Mouse (Mus musculus) embryonic facial prominence, embryonic 15.5 days (tissue): Measurements from ENCODE around the gene Sfxn1. TPM values are rescaled to one million over a fixed set of nuclear protein-coding genes. Genes with fewer than 3 reads are reported as not detected.

Source experiments
- ATAC-seq: fragments of 200-750 bp; cut with Nextera tagmentation; 2 replicates; pipeline ENCODE4 v1.8.0; 2017; ENCODE audit warnings: low read depth, moderate TSS enrichment; ENCODE audit not compliant: insufficient number of reproducible peaks, low FRiP score, low TSS enrichment
- H3K27ac ChIP-seq: fragments of 300-500 bp; sonication (generic); replicated peaks from 2 replicates; pipeline ENCODE4 v1.5.1; 2015; ENCODE audit warnings: mild to moderate bottlenecking, inconsistent platforms
- H3K27me3 ChIP-seq: fragments of 300-500 bp; sonication (generic); 2 replicates; pipeline ENCODE4 v1.6.1; 2015; ENCODE audit warnings: inconsistent platforms
- H3K36me3 ChIP-seq: fragments of 300-500 bp; sonication (generic); 2 replicates; pipeline ENCODE4 v1.6.1; 2015; ENCODE audit warnings: mild to moderate bottlenecking, inconsistent platforms
- H3K4me1 ChIP-seq: fragments of 300-500 bp; sonication (generic); 2 replicates; pipeline ENCODE4 v1.6.1; 2015; ENCODE audit warnings: inconsistent platforms
- H3K4me2 ChIP-seq: fragments of 300-500 bp; sonication (generic); replicated peaks from 2 replicates; pipeline ENCODE4 v1.6.1; 2015; ENCODE audit warnings: mild to moderate bottlenecking, inconsistent platforms
- H3K4me3 ChIP-seq: fragments of 300-500 bp; sonication (generic); replicated peaks from 2 replicates; pipeline ENCODE4 v1.5.1; 2015; ENCODE audit warnings: mild to moderate bottlenecking, inconsistent platforms
- H3K9ac ChIP-seq: fragments of 300-500 bp; sonication (generic); 2 replicates; pipeline ENCODE4 v1.6.1; 2015; ENCODE audit warnings: inconsistent platforms
- H3K9me3 ChIP-seq: fragments of 300-500 bp; sonication (generic); replicated peaks from 2 replicates; pipeline ENCODE4 v1.6.1; 2016; ENCODE audit warnings: inconsistent platforms
- WGBS: fragments of 180-500 bp; shearing (Covaris S2); methylation state at CpG from one replicate; pipeline ENCODE4 v1.1.7; 2015; 5-methylcytosine and 5-hydroxymethylcytosine counted together
- polyA plus RNA-seq: library from polyadenylated mRNA; unstranded; fragments of >200 nt; fragmentation: Nextera tagmentation; extraction: Ambion mirVana; gene quantifications from 2 replicates; pipeline ENCODE4 v1.2.1, GENCODE M21; 2015

The Sfxn1 gene
- polyA plus RNA-seq, 1 experiment from 2014 or later = 44.6 TPM

GRCm38 (mm10) chr13:54077470-54078174 is 6.0 kb downstream of the Sfxn1 start:
- Histone ChIP-seq H3K27ac (no peak overlapping the region), H3K36me3 (no peaks in the 10 kb centered on the region), H3K4me3 (no peak overlapping the region), H3K4me2 (no peak overlapping the region), H3K27me3 (no peaks in the 10 kb centered on the region), H3K4me1 (peaks cover 9% of the 10 kb centered on the region; the same call in 1 of the 2 replicates), H3K9me3 (no peaks in the 10 kb centered on the region), H3K9ac (no peak overlapping the region)
- ATAC-seq = no peak
- 67% methylated on average over 11 of the region's 11 CpGs for WGBS

- no peaks in the 10 kb centered on the region for H3K27me3 ChIP-seq
- no peak overlapping the region for H3K4me2 ChIP-seq
- H3K9ac ChIP-seq = no peak overlapping the region
- no peaks in the 10 kb centered on the region for H3K36me3 ChIP-seq
- H3K4me1 ChIP-seq = peaks cover 12% of the 10 kb centered on the region; the same call in 1 of the 2 replicates
- no peak for ATAC-seq
- no peak overlapping the region for H3K27ac ChIP-seq
- no peak overlapping the region for H3K4me3 ChIP-seq
- 64% methylated on average over 12 of the region's 12 CpGs for WGBS
- H3K9me3 ChIP-seq = no peaks in the 10 kb centered on the region
Measured at GRCm38 (mm10) chr13:54079782-54080759, 8.4 kb downstream of the Sfxn1 start.

- Histone ChIP-seq H3K27me3 (no peaks in the 10 kb centered on the region), H3K9me3 (no peaks in the 10 kb centered on the region), H3K27ac (no peak overlapping the region), H3K9ac (no peak overlapping the region), H3K4me2 (no peak overlapping the region), H3K36me3 (peaks cover 5% of the 10 kb centered on the region; the same call in 1 of the 2 replicates), H3K4me3 (no peak overlapping the region), H3K4me1 (peaks cover 12% of the 10 kb centered on the region; the same call in 1 of the 2 replicates)
- no peak for ATAC-seq
- 84% methylated on average over 1 of the region's 1 CpGs for WGBS
Measured at GRCm38 (mm10) chr13:54080785-54081184, 9.1 kb downstream of the Sfxn1 start.

- no peak overlapping the region for H3K4me3 ChIP-seq
- 76% methylated on average over 5 of the region's 5 CpGs for WGBS
Measured at GRCm38 (mm10) chr13:54082946-54083345, 11.3 kb downstream of the Sfxn1 start.

GRCm38 (mm10) chr13:54084178-54084577 is 12.5 kb downstream of the Sfxn1 start:
- no peaks in the 10 kb centered on the region for H3K9me3 ChIP-seq
- H3K4me3 ChIP-seq = no peak overlapping the region
- 49% methylated on average over 4 of the region's 4 CpGs for WGBS
- 0 out of 2 replicates have a peak, but pooled peaks cover 8% of the 10 kb centered on the region for H3K4me1 ChIP-seq
- no peak overlapping the region for H3K4me2 ChIP-seq
- H3K36me3 ChIP-seq = peaks cover 29% of the 10 kb centered on the region
- H3K27ac ChIP-seq = no peak overlapping the region
- H3K9ac ChIP-seq = no peak overlapping the region
- no peaks in the 10 kb centered on the region for H3K27me3 ChIP-seq
- no peak for ATAC-seq

More at GRCm38 (mm10) chr13:54082946-54083345, 11.3 kb downstream of the Sfxn1 start:
- Histone ChIP-seq H3K4me1 (peaks cover 12% of the 10 kb centered on the region; the same call in 1 of the 2 replicates), H3K27ac (no peak overlapping the region), H3K36me3 (peaks cover 17% of the 10 kb centered on the region), H3K27me3 (no peaks in the 10 kb centered on the region), H3K4me2 (no peak overlapping the region), H3K9ac (no peak overlapping the region), H3K9me3 (no peaks in the 10 kb centered on the region)
- no peak for ATAC-seq

- Histone ChIP-seq H3K27ac (no peak overlapping the region), H3K27me3 (no peaks in the 10 kb centered on the region), H3K9me3 (no peaks in the 10 kb centered on the region), H3K4me1 (0 out of 2 replicates have a peak, but pooled peaks cover 7% of the 10 kb centered on the region), H3K9ac (no peak overlapping the region), H3K36me3 (peaks cover 36% of the 10 kb centered on the region), H3K4me3 (no peak overlapping the region), H3K4me2 (no peak overlapping the region)
- WGBS = 75% methylated on average over 5 of the region's 5 CpGs
- no peak for ATAC-seq
Measured at GRCm38 (mm10) chr13:54084826-54085225, 13.2 kb downstream of the Sfxn1 start.

- no peak overlapping the region for H3K27ac ChIP-seq
- H3K4me1 ChIP-seq = 0 out of 2 replicates have a peak, but pooled peaks cover 3% of the 10 kb centered on the region
- ATAC-seq = no peak
- no peak overlapping the region for H3K4me2 ChIP-seq
- H3K9ac ChIP-seq = no peak overlapping the region
- H3K9me3 ChIP-seq = no peaks in the 10 kb centered on the region
- no peak overlapping the region for H3K4me3 ChIP-seq
- H3K36me3 ChIP-seq = peaks cover 38% of the 10 kb centered on the region
- 88% methylated on average over 18 of the region's 18 CpGs for whole genome bisulfite sequencing
- no peaks in the 10 kb centered on the region for H3K27me3 ChIP-seq
Measured at GRCm38 (mm10) chr13:54085266-54085665, 13.6 kb downstream of the Sfxn1 start.

GRCm38 (mm10) chr13:54091719-54092118 is 20.1 kb downstream of the Sfxn1 start:
- H3K36me3 ChIP-seq = peaks cover 74% of the 10 kb centered on the region
- H3K9ac ChIP-seq = no peak overlapping the region

GRCm38 (mm10) chr13:54094349-54094748 is 22.7 kb downstream of the Sfxn1 start:
- no peak overlapping the region for H3K27ac ChIP-seq
- no peak for ATAC-seq
- no peak overlapping the region for H3K4me2 ChIP-seq
- H3K4me1 ChIP-seq = no peaks in the 10 kb centered on the region
- no peak overlapping the region for H3K4me3 ChIP-seq
- peaks cover 60% of the 10 kb centered on the region for H3K36me3 ChIP-seq
- no peaks in the 10 kb centered on the region for H3K9me3 ChIP-seq
- 92% methylated on average over 4 of the region's 4 CpGs for WGBS
- no peak overlapping the region for H3K9ac ChIP-seq
- no peaks in the 10 kb centered on the region for H3K27me3 ChIP-seq

More at GRCm38 (mm10) chr13:54091719-54092118, 20.1 kb downstream of the Sfxn1 start:
- Histone ChIP-seq H3K9me3 (no peaks in the 10 kb centered on the region), H3K4me1 (no peaks in the 10 kb centered on the region), H3K27me3 (no peaks in the 10 kb centered on the region), H3K4me2 (no peak overlapping the region), H3K4me3 (no peak overlapping the region), H3K27ac (no peak overlapping the region)
- no peak for ATAC-seq
- WGBS = 92% methylated on average over 6 of the region's 6 CpGs

- Histone ChIP-seq H3K36me3 (peaks cover 54% of the 10 kb centered on the region), H3K4me3 (no peak overlapping the region), H3K27ac (no peak overlapping the region), H3K27me3 (no peaks in the 10 kb centered on the region), H3K4me2 (no peak overlapping the region), H3K9ac (no peak overlapping the region), H3K9me3 (no peaks in the 10 kb centered on the region), H3K4me1 (no peaks in the 10 kb centered on the region)
- WGBS = 55% methylated on average over 6 of the region's 6 CpGs
- ATAC-seq = no peak
Measured at GRCm38 (mm10) chr13:54094963-54095362, 23.3 kb downstream of the Sfxn1 start.

- Histone ChIP-seq H3K9me3 (no peaks in the 10 kb centered on the region), H3K4me1 (no peaks in the 10 kb centered on the region), H3K36me3 (peaks cover 55% of the 10 kb centered on the region), H3K27ac (no peak overlapping the region), H3K4me2 (no peak overlapping the region), H3K4me3 (no peak overlapping the region), H3K27me3 (no peaks in the 10 kb centered on the region), H3K9ac (no peak overlapping the region)
- WGBS = 88% methylated on average over 8 of the region's 8 CpGs
- ATAC-seq = no peak
Measured at GRCm38 (mm10) chr13:54095721-54096120, 24.1 kb downstream of the Sfxn1 start.
